Mouse (Mus musculus): Measurements from ENCODE around the gene Wwtr1.

Wwtr1 gene

GRCm38 (mm10) chr3:57575660-57576055, at the start of gene Wwtr1:
Wwtr1 (minus strand) TSS chr3:57575910.
- DNase-seq (ENCODE audit: low spot score in 2 of 2): peak; percentile 83 to 92

GRCm38 (mm10) chr3:57619718-57620117, 44.0 kb upstream of the Wwtr1 start:
- DNase-seq (ENCODE audit: low spot score in 2 of 2): no peak

DNA sequence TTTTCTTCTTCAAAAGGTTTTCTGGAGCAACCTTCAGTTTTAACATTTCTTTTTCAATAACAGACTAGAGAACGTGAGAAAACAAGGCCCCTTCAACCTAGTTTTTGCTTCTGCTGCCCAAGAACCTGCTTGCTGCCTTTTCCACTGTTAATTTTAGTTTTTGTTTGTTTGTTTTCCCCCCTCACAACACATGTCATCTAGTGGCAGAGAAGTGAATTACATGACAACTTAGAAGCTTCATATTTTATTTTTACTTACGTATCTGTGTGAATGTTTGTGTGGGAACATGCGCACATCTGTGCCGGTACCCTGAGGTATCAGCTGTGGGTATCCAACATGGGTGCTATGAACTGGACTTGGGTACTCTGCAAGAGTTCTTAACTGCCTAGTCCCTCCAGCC, 39.9 kb upstream of the Wwtr1 start:
- DNase-seq (ENCODE audit: low spot score in 2 of 2): no peak

- no peak for DNase-seq (ENCODE audit: low spot score in 2 of 2)
Observed at GRCm38 (mm10) chr3:57612430-57612997, 36.8 kb upstream of the Wwtr1 start.

DNA sequence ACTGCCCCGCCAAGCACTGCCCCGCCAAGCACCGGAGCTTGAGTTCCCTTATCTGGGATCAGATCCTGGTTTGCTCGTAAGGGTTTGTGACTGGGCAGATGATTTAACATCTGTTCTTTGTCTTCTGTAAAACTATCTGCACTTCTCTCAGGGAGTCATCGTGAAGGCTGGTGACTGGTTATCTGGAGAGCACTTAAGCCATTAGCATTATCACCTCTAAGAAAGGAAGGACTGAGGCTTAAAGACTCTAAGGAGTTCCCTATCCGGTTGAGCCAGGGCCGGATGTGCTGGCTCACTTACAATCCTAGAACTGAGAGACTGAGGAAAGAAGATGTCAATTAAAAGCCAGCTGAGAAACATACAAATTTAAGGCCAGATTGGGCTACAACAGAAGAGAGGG, 36.1 kb upstream of the Wwtr1 start:
- no peak for DNase-seq (ENCODE audit: low spot score in 2 of 2)

GRCm38 (mm10) chr3:57604618-57605015, 28.9 kb upstream of the Wwtr1 start:
- no peak for DNase-seq (ENCODE audit: low spot score in 2 of 2)

GRCm38 (mm10) chr3:57603891-57604617, 28.3 kb upstream of the Wwtr1 start:
- DNase-seq (ENCODE audit: low spot score in 2 of 2): no peak

DNA sequence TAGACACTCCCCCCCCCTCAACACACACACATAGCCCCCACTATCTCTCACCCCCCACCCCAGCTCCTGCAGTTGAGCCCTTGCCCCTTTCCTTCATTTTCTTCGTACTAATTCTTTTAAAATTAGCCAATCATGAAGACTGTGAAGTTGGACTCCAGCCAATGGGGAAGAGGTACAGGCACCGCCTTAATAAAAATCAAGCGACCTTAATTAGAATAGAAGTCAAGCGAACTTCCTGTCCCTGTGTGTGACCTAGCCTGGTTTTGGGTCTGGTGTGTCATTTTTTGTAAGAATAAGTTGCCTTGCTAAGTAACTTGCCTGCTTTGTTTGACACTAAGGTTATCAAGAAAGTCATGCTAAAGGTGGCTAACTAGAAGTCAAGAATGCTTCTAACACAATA, 26.9 kb upstream of the Wwtr1 start:
- DNase-seq (ENCODE audit: low spot score in 2 of 2): no peak

- DNase-seq (ENCODE audit: low spot score in 2 of 2): no peak
Observed at GRCm38 (mm10) chr3:57596566-57596965, 20.9 kb upstream of the Wwtr1 start.

- DNase-seq (ENCODE audit: low spot score in 2 of 2): no peak
Observed at GRCm38 (mm10) chr3:57595506-57595905, 19.8 kb upstream of the Wwtr1 start.

GRCm38 (mm10) chr3:57585967-57586366, 10.3 kb upstream of the Wwtr1 start:
- no peak for DNase-seq (ENCODE audit: low spot score in 2 of 2)

GRCm38 (mm10) chr3:57583533-57583932, 7.8 kb upstream of the Wwtr1 start:
- DNase-seq (ENCODE audit: low spot score in 2 of 2): no peak

GRCm38 (mm10) chr3:57580426-57581195, 4.9 kb upstream of the Wwtr1 start:
- no peak for DNase-seq (ENCODE audit: low spot score in 2 of 2)

GRCm38 (mm10) chr3:57576056-57576824, 530 bp upstream of the Wwtr1 start:
- peak; percentile 52 to 70 for DNase-seq (ENCODE audit: low spot score in 2 of 2)

DNA sequence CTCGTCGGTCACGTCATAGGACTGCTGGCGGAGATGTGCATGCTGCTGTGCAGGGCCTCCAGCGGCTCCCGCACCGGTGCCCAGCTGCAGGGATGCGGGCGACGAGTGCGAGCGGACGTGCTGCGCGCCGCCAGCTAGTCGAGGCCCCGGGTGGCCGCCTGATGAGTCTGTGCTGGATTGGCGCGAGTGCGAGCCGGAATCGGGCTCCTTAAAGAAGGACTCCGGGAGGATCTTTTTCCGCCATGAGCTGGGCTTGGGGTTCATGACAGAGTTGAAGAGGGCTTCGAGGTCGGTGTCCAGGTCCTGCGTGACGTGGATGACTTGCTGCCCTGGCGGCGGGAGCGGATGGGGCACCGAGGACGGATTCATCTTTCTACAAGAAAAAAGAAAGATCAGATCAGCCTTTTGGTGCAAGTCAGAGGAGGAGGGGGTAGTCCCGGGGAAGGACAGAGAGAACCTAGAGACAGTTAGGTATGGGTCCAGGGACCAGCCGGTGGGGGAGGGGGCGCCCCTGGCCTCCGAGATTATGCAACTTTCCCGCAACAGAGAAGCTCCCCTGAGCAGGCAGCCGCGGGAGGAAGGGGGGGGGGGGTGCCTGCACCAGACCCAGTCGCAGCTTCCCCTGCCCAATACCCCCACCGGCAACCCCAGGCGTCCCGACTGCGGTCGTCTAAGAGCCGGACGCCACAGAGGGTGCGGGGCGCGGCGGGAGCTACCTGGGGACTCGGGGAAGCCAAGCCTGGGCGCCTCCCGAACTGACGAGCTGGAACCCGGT, 638 bp downstream of the Wwtr1 start:
- peak; percentile 29 to 60 for DNase-seq (ENCODE audit: low spot score in 2 of 2)

DNA sequence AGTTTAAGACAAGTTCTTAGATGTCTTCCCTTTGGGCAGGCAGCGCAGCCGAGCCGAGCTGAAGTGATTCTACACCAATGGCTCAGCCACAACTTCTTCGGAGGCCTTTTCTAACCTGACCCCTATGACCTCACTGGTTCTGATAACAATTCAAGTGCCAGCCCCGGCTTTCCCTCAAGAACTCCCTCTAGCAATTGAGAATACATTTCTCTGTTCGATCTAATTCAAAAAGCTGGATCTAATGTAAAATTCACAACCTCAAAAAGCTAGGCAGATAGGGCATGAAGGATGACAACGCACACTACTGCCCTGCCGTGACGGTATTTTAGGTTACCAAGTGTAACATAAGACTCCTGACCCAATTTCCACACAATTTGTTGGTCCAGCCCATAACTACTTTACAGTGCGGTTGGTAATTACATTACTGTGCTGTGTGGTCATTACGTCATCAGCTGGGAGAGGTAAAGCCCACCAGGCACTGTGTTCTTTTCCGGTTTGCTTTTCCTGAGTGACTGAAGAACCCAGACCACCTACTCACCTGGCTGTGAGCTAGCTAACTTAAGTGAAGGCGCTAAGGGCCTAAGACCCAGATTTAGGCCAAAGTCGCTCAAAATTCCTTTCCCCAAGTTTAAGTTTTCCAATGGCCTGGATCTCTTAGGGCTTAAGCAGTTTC, 1.7 kb downstream of the Wwtr1 start:
- DNase-seq (ENCODE audit: low spot score in 2 of 2): no peak

DNA sequence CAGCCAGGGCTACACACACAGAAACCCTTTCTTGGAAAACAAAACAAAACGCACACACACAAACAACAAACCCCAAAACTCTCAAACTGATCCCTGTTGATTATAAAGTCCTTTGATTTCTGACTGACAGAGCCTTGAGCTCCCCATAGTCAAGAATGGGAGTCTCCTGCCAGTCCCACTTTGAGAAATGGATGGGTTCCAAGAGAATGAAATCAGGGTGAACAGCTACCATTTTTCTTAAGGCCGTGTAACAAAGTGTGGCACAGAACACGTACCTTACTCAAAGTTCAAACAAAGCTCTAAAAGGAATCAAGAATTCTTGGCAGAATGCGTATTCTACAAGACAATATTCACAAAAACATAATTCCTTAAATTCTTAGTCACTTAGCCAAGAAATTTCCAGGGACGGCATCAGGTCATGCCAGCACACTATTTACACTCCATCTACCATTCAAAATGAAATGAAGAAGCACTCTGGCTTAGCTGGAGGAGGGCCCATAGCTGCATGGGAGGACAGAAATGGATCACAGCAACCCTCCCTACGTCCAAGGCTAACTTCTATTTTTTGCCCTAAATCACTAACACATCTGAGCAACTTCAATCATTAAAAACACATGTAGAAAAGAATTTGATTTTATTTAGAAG, 3.3 kb downstream of the Wwtr1 start:
- no peak for DNase-seq (ENCODE audit: low spot score in 2 of 2)

GRCm38 (mm10) chr3:57566655-57567054, 9.1 kb downstream of the Wwtr1 start:
- no peak for DNase-seq (ENCODE audit: low spot score in 2 of 2)

DNA sequence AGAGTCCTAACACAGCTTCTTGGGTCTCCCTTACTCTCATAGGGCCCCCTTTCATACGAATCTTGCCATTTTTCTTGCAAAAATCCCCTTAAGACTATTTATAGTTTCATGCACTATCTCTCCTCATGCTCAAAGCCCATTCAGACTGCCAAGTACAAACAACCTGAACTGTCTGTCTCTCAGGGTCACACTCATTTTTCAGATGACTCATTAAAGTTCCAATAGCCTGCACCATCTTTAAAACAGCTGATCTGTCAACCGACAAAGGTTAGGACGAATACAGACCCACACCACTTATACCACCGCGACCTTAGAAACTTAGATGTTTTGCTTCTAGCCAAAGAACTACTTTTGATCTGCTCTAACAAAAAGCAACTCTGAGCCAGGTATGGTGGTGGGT, 12.1 kb downstream of the Wwtr1 start:
- DNase-seq (ENCODE audit: low spot score in 2 of 2): no peak

DNA sequence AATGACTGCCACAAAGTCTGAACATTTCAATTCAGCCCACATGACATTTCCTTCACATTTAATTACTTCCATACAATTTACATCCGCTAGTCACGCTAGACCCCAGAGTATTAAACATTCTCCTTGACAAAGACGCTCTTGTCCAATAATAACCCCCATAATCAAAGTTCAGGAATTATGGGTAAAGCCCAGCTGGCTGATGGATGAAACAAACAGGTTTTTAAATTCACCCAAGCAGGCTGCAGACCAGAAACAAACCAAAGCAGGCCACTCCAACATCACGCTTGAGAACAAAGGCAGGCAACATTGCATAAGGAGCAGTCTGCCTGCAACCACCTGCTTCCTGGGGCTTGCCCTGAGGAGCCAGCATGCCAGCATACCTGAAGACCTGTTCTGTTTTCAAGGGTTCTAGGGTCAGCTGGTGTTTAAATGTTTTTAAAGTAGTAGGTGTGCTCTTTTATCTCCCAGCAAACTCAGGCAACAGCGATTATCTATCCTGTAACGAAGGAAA, 12.7 kb downstream of the Wwtr1 start:
- no peak for DNase-seq (ENCODE audit: low spot score in 2 of 2)
